In the genomic region with DNA sequence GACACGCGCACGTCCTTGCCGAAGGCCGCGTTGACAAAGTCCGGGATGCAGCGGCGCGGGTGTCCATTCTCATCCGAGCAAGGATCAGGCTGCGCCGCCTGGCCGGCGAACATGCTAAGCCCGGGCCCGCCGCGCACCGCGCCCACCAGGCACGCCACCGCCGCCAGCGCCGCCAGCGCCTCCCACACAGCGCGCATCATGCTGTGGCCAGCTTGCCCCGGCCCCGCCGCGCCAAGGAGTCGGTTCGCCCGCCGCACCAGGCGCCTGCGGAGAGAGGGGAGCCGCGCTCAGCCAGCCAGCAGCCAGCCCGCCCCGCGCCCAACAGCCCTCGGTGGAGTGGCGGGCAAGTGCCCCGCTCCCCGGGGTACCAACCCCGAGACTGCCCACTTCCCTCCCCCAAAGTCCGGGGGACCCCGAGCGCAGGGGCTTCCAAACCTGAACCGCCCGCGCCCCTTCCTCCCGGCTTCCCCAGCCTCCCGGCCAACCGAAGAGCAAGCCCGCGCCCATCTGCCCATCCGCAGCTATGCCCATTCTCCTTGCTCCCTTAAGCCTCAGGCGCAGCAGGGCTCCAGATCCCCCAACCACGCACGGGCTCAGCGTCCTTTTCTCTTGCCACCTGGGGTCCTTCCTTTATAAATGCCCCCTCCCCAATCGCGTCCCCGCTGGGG, we compare ENCODE assay signal across 8 mouse cellular contexts. TPM values are rescaled to one million over a fixed set of nuclear protein-coding genes. Genes with fewer than 3 reads are reported as not detected.
DNase-seq lines count a peak whose midpoint lies in the region; ATAC-seq and TF ChIP-seq lines count a peak whose summit lies in the region.

No protein-coding gene starts in this region.

- in situ Hi-C loops in ES-E14 (cut with MboI; ENCODE audit: low sequenced_read_pairs in 2 of 2, unreplicated experiment in 2 of 2) = no loop called here

- under 1% methylated on average over 53 of the region's 68 CpGs for WGBS in forebrain, embryonic 11.5 days
- under 1% methylated on average over 40 of the region's 68 CpGs for WGBS in hindbrain, embryonic 15.5 days
- WGBS in liver, embryonic 16.5 days (ENCODE audit: insufficient replicate concordance) = under 1% methylated on average over 59 of the region's 68 CpGs

- ATAC-seq in forebrain, embryonic 11.5 days (replicated peaks; ENCODE audit: low FRiP score) = peak; percentile 55
- ATAC-seq in hindbrain, embryonic 15.5 days (ENCODE audit: low FRiP score, low read depth) = peak; percentile 59; the same call in 1 of the 2 replicates
- no peak for ATAC-seq in liver, embryonic 16.5 days (ENCODE audit: low read depth)

- peaks cover 15% of the 10 kb centered on the region; the same call in 1 of the 2 replicates for H3K36me3 ChIP-seq in ES-E14 (ENCODE audit: control insufficient read depth, insufficient read depth, low read length, poor library complexity, severe bottlenecking)
- no peaks in the 10 kb centered on the region for H3K36me3 ChIP-seq in forebrain, embryonic 11.5 days (ENCODE audit: control insufficient read depth, insufficient read depth, low read length)
- H3K36me3 ChIP-seq in hindbrain, embryonic 15.5 days = no peaks in the 10 kb centered on the region
- H3K36me3 ChIP-seq in liver, embryonic 16.5 days (ENCODE audit: control insufficient read depth, insufficient read depth) = no peaks in the 10 kb centered on the region

- DNase-seq in gastrocnemius, adult 2 months = peak; percentile 63
- DNase-seq in gastrocnemius, adult 8-10 months (ENCODE audit: low spot score in 2 of 2) = no peak
- DNase-seq in ES-E14 (ENCODE audit: low read depth, low spot score) = no peak
- peak; percentile 77 for DNase-seq in forebrain, embryonic 11.5 days (ENCODE audit: low spot score)
- DNase-seq in right cerebral cortex, postnatal 25 days = peak; percentile 28
- DNase-seq in frontal cortex, postnatal 25 days (ENCODE audit: low spot score in 2 of 2) = no peak

- peak overlapping the region; percentile 81 for H3K27ac ChIP-seq in gastrocnemius, adult 2 months
- H3K27ac ChIP-seq in ES-E14 (ENCODE audit: insufficient read depth, low read depth, low read length, poor library complexity, severe bottlenecking) = no peak overlapping the region
- peak overlapping the region; percentile 68 for H3K27ac ChIP-seq in forebrain, embryonic 11.5 days (ENCODE audit: low read depth, low read length)
- H3K27ac ChIP-seq in hindbrain, embryonic 15.5 days (replicated peaks) = peak overlapping the region; percentile 74
- H3K27ac ChIP-seq in liver, embryonic 16.5 days (ENCODE audit: low read length) = no peak overlapping the region

- intact Hi-C loops in gastrocnemius, adult 2 months (cut with DNase I) = no loop called here

- peaks cover 0 to 29% of the 10 kb centered on the region in 2 experiments; a peak in 2 of 4 replicates for H3K4me1 ChIP-seq in ES-E14 (ENCODE audit: control insufficient read depth in 2 of 2, insufficient read depth in 2 of 2, low read length in 2 of 2, poor library complexity in 1 of 2)
- H3K4me1 ChIP-seq in forebrain, embryonic 11.5 days (replicated peaks; ENCODE audit: control insufficient read depth, insufficient read depth, low read length) = peaks cover 17% of the 10 kb centered on the region; the same call in 1 of the 2 replicates
- H3K4me1 ChIP-seq in hindbrain, embryonic 15.5 days (replicated peaks) = peaks cover 39% of the 10 kb centered on the region
- no peaks in the 10 kb centered on the region; the same call in 1 of the 2 replicates for H3K4me1 ChIP-seq in liver, embryonic 16.5 days (ENCODE audit: control insufficient read depth, low read depth, low read length)

- no peaks in the 10 kb centered on the region for H3K9me3 ChIP-seq in ES-E14 (ENCODE audit: control insufficient read depth, insufficient read depth, low read depth, low read length)
- no peaks in the 10 kb centered on the region for H3K9me3 ChIP-seq in forebrain, embryonic 11.5 days (ENCODE audit: control insufficient read depth, low read length)
- no peaks in the 10 kb centered on the region for H3K9me3 ChIP-seq in hindbrain, embryonic 15.5 days
- H3K9me3 ChIP-seq in liver, embryonic 16.5 days (replicated peaks; ENCODE audit: control insufficient read depth, low read length) = no peaks in the 10 kb centered on the region

- peaks cover 57% of the 10 kb centered on the region for H3K27me3 ChIP-seq in forebrain, embryonic 11.5 days (ENCODE audit: control insufficient read depth, insufficient read depth, low read length)
- peaks cover 55% of the 10 kb centered on the region for H3K27me3 ChIP-seq in hindbrain, embryonic 15.5 days
- H3K27me3 ChIP-seq in liver, embryonic 16.5 days (ENCODE audit: control insufficient read depth, insufficient read depth, low read depth, low read length) = peaks cover 85% of the 10 kb centered on the region

- no peak for TF ChIP-seq CTCF in gastrocnemius, adult 2 months (IDR thresholded peaks at IDR 0.05)

- H3K9ac ChIP-seq in ES-E14 (ENCODE audit: insufficient read depth, low read depth, low read length, poor library complexity, severe bottlenecking) = peak overlapping the region; percentile 57
- H3K9ac ChIP-seq in forebrain, embryonic 11.5 days (ENCODE audit: low read length) = peak overlapping the region; percentile 78
- H3K9ac ChIP-seq in hindbrain, embryonic 15.5 days = peak overlapping the region; percentile 58
- H3K9ac ChIP-seq in liver, embryonic 16.5 days (ENCODE audit: low read depth, low read length) = no peak overlapping the region

- H3K4me2 ChIP-seq in forebrain, embryonic 11.5 days (ENCODE audit: low read depth, low read length, severe bottlenecking) = peak overlapping the region; percentile 88
- peak overlapping the region; percentile 96 for H3K4me2 ChIP-seq in hindbrain, embryonic 15.5 days
- H3K4me2 ChIP-seq in liver, embryonic 16.5 days (ENCODE audit: low read depth, low read length) = peak overlapping the region; percentile 72

- peak overlapping the region; percentile 79 for H3K4me3 ChIP-seq in gastrocnemius, adult 2 months
- H3K4me3 ChIP-seq in ES-E14 (ENCODE audit: insufficient read depth in 1 of 2, low read depth in 1 of 2, low read length in 2 of 2, poor library complexity in 1 of 2, severe bottlenecking in 1 of 2) = peak overlapping the region; percentile 65 to 80
- peak overlapping the region; percentile 63 for H3K4me3 ChIP-seq in forebrain, embryonic 11.5 days (ENCODE audit: low read depth, low read length)
- H3K4me3 ChIP-seq in hindbrain, embryonic 15.5 days = peak overlapping the region; percentile 53
- H3K4me3 ChIP-seq in liver, embryonic 16.5 days (ENCODE audit: low read depth, low read length) = peak overlapping the region; percentile 62

TF ChIP-seq in ES-E14, 5 proteins besides CTCF, POLR2A, EP300 and RAD21:
- no peak for TF ChIP-seq MAFK (IDR thresholded peaks at IDR 0.05; ENCODE audit: insufficient read depth, low read depth, low read length)
- TF ChIP-seq ZC3H11A (IDR thresholded peaks at IDR 0.05; ENCODE audit: borderline replicate concordance, low read depth, low read length) = no peak
- TF ChIP-seq HCFC1 (IDR thresholded peaks at IDR 0.05; ENCODE audit: borderline replicate concordance, insufficient read depth, low read length) = no peak
- TF ChIP-seq ZNF384 (IDR thresholded peaks at IDR 0.05; ENCODE audit: low read depth, low read length) = no peak
- TF ChIP-seq CHD2 (IDR thresholded peaks at IDR 0.05; ENCODE audit: low read depth, low read length) = no peak

RNA-seq across cellular contexts. Expression of a gene that starts 14.6 kb away (rescaled TPM):
- 1 to 10 TPM; 4.7 to 8.0 TPM for total RNA-seq in gastrocnemius, adult 2 months (2021)
- total RNA-seq in gastrocnemius, adult 8-10 months (2022) = 1 to 10 TPM; 2.7 to 6.6 (median 4.9) TPM
- 22.6 and 34.1 TPM in 2 replicates for total RNA-seq in ES-E14 (2012; rRNA removed)
- polyA plus RNA-seq in forebrain, embryonic 11.5 days (2014; fragmentation: Nextera tagmentation; extraction: Ambion mirVana) = 4.8 and 6.2 TPM in 2 replicates
- polyA plus RNA-seq in hindbrain, embryonic 15.5 days (2015; fragmentation: Nextera tagmentation; extraction: Ambion mirVana) = 22.0 and 24.8 TPM in 2 replicates
- polyA plus RNA-seq in liver, embryonic 16.5 days (2015; fragmentation: Nextera tagmentation; extraction: Ambion mirVana) = 0.14 and 0.28 TPM in 2 replicates

RNA-seq across cellular contexts. Expression of a gene that starts 45.9 kb away (rescaled TPM):
- total RNA-seq in gastrocnemius, adult 2 months (2021) = under 1 TPM; 0.43 to 0.56 TPM
- under 1 TPM; 0.22 to 0.56 (median 0.43) TPM for total RNA-seq in gastrocnemius, adult 8-10 months (2022)
- 0.94 and 1.3 TPM in 2 replicates for total RNA-seq in ES-E14 (2012; rRNA removed)
- polyA plus RNA-seq in forebrain, embryonic 11.5 days (2014; fragmentation: Nextera tagmentation; extraction: Ambion mirVana) = 0.81 and 1.2 TPM in 2 replicates
- 0.30 and 0.47 TPM in 2 replicates for polyA plus RNA-seq in hindbrain, embryonic 15.5 days (2015; fragmentation: Nextera tagmentation; extraction: Ambion mirVana)
- 0.54 and 0.65 TPM in 2 replicates for polyA plus RNA-seq in liver, embryonic 16.5 days (2015; fragmentation: Nextera tagmentation; extraction: Ambion mirVana)

Comparison
In these comparisons a context has a peak if more than half of its experiments do, and no peak if none do; other contexts are left out.
1. DNase-seq: peak in gastrocnemius, adult 2 months (single experiment), forebrain, embryonic 11.5 days (single experiment) and right cerebral cortex, postnatal 25 days (single experiment); none in gastrocnemius, adult 8-10 months (0 of 2), ES-E14 (single experiment) and frontal cortex, postnatal 25 days (0 of 2).
2. H3K27ac ChIP-seq: peak in gastrocnemius, adult 2 months (single experiment), forebrain, embryonic 11.5 days (single experiment) and hindbrain, embryonic 15.5 days (single experiment); none in ES-E14 (single experiment) and liver, embryonic 16.5 days (single experiment).
3. Peak in every context shown above with its lines, with median percentiles within 50 percentile points of each other: H3K4me3 ChIP-seq and H3K4me2 ChIP-seq.